Mouse (Mus musculus): ENCODE data around the gene Tuba1a. TPM values are rescaled to one million over a fixed set of nuclear protein-coding genes. Genes with fewer than 3 reads are reported as not detected.
"Not testable (repeated sequence)": the region's sequence is repeated elsewhere in the genome, so short reads cannot be mapped to it uniquely, and the experiment has no call there.

Gene Tuba1a
- total RNA-seq, 2 experiments from 2014 or later = 22.2 to 33.5 TPM

GRCm38 (mm10) chr15:98985982-98986715, 32.6 kb upstream of the Tuba1a start:
- ATAC-seq (replicated peaks; ENCODE audit: poor library complexity) = no peak

- peak; percentile 92 for ATAC-seq (replicated peaks; ENCODE audit: poor library complexity)
Observed at GRCm38 (mm10) chr15:98985240-98985981, 31.9 kb upstream of the Tuba1a start.

- no peak for ATAC-seq (replicated peaks; ENCODE audit: poor library complexity)
Observed at GRCm38 (mm10) chr15:98984681-98985080, 31.2 kb upstream of the Tuba1a start.

DNA sequence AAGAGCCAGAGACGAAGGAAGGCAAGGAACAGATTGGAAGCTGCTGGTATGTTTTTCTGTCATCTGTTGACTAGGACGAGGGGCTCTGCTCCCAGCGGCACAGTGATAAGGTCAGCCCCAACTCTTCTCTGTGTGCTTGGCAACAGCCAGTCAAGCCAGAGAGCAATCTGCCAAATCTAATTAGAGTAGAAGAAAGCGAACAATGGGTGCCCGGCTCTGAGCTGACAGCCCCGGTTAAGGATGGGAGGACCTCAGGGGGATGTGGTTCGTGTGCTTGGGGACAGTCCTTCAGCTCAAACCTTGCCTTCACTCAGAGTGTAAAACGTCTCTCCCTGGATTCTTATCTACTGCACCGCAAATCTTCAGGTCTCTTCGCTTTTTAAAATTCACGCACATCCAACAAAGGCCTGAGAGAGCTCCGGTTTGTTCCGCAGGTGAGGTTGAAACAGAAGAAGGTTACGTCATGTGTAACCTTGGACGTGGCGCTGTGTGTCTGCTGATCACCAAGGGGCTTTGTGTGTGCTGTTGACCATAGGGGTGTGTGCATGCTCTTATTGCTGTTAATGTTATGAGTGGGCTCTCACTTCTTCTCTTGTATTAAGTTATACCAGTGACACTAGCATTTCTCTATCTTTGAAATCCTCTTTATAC, 30.1 kb upstream of the Tuba1a start:
- no peak for ATAC-seq (replicated peaks; ENCODE audit: poor library complexity)

GRCm38 (mm10) chr15:98982100-98982499, 28.6 kb upstream of the Tuba1a start:
- ATAC-seq (replicated peaks; ENCODE audit: poor library complexity) = no peak

- no peak for ATAC-seq (replicated peaks; ENCODE audit: poor library complexity)
Observed at GRCm38 (mm10) chr15:98980012-98980614, 26.6 kb upstream of the Tuba1a start.

DNA sequence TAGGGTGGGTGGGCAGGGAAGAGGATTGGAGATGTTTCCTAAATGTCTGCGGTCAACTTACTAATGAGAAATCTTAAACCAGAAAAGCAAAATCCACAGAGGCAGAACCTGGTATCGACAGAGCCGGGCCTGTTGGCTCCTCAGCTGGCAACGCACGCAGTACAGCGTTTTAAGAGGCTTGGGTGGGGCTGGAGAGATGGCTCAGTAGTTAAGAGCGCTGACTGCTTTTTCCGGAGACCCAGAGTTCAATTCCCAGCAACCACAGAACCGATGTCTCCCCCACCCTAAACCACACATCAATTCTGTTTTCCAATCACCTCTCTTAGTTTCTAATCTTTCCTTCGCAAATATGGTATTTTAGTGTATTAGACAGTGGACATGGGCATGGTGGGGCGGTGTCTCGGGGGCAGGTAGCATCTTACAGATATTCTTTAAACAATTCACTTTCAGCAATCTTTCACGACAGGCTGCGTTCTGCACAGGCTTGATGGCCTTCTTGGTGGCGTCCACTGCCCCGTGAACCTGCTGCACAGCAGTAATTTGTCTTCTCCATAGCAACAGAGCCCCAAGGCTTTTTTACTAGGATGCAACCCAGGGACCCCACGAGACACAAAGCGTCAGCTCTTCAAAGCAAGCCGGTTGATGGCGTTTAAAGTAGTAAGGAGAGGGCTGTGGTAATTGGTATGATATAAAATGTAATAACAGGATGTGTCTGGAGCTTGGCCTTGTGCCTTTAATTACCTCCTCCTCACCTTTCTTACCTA, 25.1 kb upstream of the Tuba1a start:
- ATAC-seq (replicated peaks; ENCODE audit: poor library complexity) = no peak

GRCm38 (mm10) chr15:98977759-98978408, 24.4 kb upstream of the Tuba1a start:
- no peak for ATAC-seq (replicated peaks; ENCODE audit: poor library complexity)

DNA sequence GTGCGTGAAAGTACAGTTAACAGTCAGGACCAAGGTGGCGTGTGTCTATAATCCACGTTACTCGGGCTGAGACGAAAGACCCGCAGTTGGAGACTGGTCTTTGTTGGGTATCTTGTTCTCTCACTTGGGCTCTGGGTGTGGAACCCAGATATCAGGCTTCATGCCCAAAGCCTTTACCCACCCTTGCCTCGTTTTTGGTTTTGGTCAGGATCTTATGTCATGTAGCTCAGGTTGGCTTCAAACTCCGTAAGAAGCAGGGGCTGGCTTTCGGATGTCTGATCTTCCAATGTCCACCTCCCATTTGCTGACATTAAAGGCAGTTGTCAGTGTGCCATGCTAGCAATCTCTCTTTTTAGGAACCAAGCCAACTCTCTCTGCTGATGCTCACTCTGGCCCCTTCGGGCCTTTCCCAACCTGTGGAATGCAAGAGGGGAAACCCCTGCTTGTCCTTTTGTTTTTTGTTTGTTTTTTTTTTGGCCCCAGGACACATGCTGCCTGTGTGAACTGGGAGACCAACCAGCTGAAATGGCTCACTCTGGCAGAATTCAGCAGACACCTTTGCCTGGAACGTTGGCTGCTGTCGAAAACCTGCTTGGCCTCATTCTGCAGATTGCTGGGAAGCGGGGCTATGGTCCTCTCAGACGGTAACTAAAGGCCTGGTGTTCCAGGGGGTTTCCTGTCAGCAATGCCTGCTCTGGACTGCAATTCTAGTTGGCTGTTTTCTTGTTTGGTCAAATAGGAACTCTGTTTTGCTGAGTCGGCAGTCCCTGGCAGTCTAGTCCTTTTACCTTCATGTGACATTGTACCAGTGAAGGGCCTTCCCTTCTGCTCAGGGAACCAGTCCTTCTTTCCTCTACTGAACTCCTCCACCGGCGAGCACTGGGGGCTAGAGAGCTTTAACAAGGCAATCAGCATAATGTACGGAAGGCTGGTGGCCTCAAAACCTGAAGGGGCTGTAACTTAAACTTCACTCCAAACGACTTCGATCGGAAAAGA, 23.6 kb upstream of the Tuba1a start:
- ATAC-seq (replicated peaks; ENCODE audit: poor library complexity) = no peak

DNA sequence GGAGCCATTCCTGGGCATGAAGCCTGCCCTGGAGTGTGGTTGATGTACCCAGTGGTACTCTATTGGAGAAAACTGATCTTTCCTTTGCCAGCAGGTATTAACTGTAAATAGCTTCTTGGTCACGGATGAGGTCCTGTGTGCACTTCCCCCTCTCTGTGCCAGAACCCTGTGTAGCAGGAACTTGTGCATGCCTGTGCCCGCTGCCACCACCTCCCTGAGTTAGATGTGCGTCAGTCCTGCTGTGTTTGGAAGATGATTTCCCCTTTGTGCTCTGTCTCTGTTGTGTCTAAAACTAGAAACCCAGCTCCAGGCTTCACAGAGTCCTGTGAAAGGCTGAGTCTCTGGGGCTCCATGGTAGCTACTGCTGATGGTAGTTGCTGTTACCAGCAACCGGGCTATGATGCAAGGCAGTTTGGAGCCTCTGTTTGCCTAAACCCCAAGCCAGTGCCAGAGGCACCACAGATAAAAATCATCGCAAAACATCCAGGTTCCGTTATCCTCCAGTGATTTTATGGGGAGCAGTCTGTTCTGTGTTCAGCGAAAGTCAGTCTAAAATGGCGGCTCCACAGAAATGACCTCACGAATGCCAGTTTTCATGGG, 19.6 kb upstream of the Tuba1a start:
- 0 out of 2 replicates have a peak, but pooled peaks have one; percentile 29 for ATAC-seq (replicated peaks; ENCODE audit: poor library complexity)

DNA sequence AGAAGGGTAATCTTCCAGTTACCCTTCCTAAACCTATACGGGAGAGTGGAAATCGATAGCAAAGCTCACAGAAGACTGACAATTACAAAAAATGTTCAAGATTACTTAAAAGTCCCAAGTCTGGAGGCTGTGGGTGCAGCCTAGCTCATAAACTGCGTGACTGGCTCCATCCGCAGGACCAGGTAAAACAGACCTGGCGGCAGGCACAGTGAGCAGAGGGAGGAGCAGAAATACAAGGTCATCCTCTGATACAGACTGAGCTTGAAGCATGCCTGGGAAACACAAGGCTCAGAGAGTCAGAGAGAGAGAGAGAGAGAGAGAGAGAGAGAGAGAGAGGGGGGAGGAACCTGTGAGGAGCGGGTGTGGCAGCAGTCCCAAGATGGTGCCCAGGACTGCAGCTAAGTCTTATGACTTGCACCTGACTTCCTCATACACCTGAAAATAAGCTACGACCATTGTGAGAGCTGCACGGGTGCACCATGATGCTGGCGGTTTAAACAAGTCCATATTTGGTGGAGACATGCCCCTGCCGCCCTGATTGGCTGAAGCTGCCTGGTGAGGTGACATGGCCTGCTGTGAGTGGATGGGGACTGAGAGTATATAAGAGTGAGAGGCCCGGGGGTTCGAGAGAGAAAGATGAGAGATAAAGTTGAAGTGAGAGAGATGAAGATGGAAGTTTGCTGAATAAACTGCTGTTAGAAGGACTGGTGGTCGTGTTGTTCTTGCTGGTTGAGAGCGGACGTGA, 18.2 kb upstream of the Tuba1a start:
- not testable (repeated sequence) for ATAC-seq (replicated peaks; ENCODE audit: poor library complexity)

GRCm38 (mm10) chr15:98971111-98971510, 17.6 kb upstream of the Tuba1a start:
- no peak for ATAC-seq (replicated peaks; ENCODE audit: poor library complexity)

GRCm38 (mm10) chr15:98969372-98970101, 16.0 kb upstream of the Tuba1a start:
- ATAC-seq (replicated peaks; ENCODE audit: poor library complexity) = no peak

DNA sequence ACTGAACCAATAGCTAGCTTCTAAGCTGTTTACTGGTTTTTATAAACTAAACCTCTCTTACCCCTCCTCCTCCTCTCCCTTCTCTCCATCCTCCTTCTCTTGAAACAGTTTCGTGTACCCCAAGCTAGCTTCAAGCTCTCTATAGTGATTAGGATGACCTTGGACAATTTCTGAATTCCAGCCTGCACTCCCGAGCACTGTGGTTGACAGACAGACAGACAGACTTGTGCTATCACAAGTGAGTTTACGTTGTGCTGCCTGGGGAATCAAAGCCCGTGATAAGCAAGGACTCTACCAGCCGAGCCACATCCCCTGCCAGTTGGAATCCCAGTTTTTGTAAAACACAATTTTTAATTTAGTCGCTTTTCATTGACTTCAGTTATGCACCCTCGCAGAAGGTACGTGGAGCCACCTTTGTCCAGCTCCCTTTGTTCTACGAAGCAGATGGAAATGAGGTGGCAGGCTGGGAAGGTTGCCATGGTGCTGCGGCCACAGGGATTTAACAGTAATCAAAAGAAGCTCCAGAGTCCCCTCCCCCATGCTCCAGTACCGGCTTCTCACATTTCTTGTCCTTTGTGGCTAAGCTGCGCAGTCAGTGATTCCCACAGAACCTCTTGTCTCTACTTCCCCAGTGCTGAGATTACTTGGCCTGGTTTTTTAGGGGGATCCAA, 15.3 kb upstream of the Tuba1a start:
- ATAC-seq (replicated peaks; ENCODE audit: poor library complexity) = no peak

DNA sequence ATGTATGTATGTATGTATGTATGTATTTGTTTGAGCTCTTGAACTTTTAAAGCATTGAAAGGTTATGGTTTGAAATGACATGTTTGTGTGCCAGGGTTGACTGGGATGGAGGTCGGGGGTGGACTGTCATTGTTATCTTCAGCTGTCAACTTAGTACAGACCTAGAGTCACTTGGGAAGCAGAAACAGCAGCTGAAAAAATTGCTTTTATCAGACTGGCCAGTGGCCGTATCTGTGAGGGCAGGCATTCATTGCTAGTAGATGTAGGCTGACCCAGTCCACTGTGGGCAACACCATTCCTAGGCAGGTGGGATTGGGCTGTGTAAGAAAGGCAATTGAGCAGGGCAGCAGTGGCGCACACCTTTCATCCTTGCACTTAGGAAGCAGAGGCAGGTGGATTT, 6.0 kb upstream of the Tuba1a start:
- ATAC-seq (replicated peaks; ENCODE audit: poor library complexity) = no peak

GRCm38 (mm10) chr15:98958901-98959420, 5.5 kb upstream of the Tuba1a start:
- peak; percentile 37; the same call in 1 of the 2 replicates for ATAC-seq (replicated peaks; ENCODE audit: poor library complexity)
